Mouse (Mus musculus) c-Kit-negative CD71-positive TER-119-positive erythroid progenitor cells, embryonic 14.5 days (primary cell): ENCODE data around the gene Zdhhc14.
A peak's percentile ranks its signal among the peaks of the same experiment; 100 is the strongest.

ENCODE experiments used
- DNase-seq: peaks from one replicate; pipeline ENCODE4 v3.0.0-alpha.2; 2013; ENCODE audit warnings: low read depth, low spot score

The Zdhhc14 gene

GRCm38 (mm10) chr17:5730538-5730937, 238.2 kb downstream of the Zdhhc14 start:
- DNase-seq = no peak

DNA sequence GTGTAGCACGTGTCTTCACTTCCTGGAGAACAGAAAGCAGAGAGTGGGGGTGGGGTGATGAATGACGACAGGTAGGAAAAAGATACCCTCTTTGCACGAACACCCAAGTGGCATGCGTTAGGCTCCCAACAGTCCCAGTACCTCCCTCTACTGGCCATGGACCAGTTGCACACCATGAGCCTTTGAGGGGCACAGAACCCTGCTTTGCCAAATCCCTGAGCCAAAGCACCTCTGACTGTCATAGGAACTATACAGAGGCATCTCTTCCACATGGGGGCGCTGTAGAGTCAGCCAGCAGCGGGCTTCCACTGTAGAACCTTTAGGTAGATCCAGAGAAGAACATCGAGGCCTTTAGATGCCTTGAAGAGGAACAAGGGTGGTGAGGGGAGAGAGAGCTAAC, 241.0 kb downstream of the Zdhhc14 start:
- DNase-seq = no peak

GRCm38 (mm10) chr17:5741061-5741460, 248.7 kb downstream of the Zdhhc14 start:
- DNase-seq = no peak

- DNase-seq = no peak
Measured at GRCm38 (mm10) chr17:5744016-5744415, 251.7 kb downstream of the Zdhhc14 start.

GRCm38 (mm10) chr17:5746378-5746777, 254.0 kb downstream of the Zdhhc14 start:
- DNase-seq = no peak

GRCm38 (mm10) chr17:5747539-5748500, 255.5 kb downstream of the Zdhhc14 start:
- DNase-seq = no peak

- peak; percentile 30 for DNase-seq
Measured at GRCm38 (mm10) chr17:5748501-5748894, 256.1 kb downstream of the Zdhhc14 start.

- DNase-seq = no peak
Measured at GRCm38 (mm10) chr17:5750278-5750677, 257.9 kb downstream of the Zdhhc14 start.

DNA sequence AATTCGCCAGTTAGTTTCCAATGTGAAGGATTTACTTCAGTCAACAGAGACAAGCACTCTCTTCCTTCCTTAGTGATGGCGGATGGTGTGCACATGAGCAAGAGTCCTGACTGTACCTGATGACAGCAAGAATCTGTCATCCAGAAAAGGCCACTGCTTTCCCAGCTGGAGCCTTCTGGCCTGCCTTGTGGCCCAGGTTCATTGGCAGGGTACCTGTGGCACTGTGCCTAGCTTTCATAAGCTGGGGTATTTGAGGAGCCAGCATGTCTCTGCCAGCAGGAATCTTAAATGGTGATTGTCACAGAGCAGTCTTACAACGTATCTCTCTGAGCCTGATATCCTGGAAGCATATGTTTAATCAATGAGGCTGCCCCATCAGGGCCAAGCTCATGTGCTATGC, 258.7 kb downstream of the Zdhhc14 start:
- no peak for DNase-seq

DNA sequence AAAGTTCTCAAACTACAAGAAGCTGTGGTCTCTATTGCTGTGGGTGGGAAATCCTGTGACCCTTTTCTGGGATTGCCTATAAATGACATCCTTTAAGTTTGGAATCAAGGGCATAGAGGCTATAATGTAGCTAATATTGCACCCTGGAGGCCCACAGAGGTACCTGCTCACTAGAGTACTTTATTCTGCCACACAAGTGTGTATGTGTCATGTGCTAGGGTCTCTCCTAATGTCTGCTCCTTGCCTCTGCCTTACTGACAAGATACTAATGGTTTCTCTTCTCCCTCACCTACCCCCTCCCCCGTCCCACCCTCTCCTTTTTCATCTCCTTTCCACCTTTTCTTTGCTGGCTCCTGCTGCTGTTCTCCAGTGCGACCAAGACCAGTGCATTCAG, 260.0 kb downstream of the Zdhhc14 start:
- no peak for DNase-seq

DNA sequence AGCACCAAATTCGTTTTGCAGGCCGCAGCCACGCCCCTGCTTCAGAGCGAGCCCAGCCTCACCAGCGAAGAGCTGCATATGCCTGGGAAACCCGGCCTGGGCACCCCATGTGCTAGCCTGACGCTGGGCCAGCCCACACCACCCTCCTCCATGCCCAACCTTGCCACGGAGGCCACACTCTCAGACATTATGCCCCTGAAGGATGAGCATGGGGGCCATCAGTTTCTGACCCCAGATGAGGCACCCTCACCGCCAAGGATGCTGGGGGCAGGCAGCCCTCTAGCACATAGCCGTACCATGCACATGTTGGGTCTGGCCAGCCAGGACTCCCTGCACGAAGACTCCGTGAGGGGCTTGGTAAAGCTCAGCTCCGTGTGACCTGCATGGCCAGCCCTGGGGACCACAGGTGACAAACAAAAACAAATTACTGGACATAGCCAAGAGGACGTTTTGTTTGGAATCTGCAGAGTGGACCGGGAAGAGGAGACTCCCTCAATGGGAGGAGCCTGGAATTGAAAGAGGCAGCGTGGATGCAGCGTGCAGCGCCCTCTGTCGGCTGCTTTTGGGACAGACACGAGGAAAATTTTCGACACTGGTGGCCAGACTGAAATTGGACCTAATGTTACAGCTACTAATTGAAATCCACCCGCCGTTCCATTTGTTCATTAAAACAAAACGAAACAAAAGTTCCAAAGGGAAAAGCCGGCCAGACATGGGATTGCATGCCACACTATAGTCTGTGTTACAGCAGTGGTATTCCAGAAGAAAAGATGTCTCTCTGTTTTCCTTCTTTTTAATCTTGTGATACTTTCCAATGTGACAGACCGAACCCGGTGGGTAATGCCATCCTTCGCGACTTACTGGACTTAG, 260.6 kb downstream of the Zdhhc14 start:
- DNase-seq = peak; percentile 26

DNA sequence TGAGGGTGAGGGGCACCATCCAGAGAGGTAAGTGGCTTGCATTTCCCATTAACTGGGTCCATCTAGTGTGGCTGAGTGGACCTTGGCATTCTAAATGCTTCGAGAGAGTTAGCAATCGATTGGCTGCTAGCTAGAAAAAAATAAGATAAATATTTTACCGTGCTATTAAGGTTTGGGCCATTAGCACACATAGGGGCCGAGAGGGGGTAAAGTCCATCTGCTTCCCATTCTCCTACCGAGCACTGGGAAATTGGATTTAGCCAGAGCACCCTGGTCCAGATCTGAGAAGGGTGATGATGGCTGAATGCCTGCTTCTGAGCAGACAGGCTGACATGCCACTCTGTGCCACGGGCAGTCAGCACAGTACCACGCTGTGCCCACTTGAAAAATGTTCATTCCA, 263.1 kb downstream of the Zdhhc14 start:
- DNase-seq = no peak

DNA sequence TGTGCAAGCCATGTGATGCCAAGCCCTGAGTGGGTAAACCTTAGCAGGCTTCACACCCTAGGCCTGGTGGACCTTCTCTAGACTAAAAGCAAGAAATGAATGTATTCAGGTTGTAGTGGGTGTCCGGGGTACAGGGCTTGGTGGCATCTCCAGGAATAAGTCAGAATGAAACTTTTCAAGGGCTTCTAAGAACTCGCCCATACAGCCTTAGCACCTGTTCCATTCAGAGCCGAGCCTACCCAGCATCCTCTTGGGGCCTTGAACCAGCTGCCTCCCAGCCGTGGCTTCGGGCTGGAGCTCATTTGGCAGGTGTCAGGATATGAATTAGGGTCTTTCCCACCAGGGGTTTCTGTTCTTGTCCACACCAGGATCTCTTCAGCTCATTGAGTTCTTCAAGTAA, 263.7 kb downstream of the Zdhhc14 start:
- no peak for DNase-seq

DNA sequence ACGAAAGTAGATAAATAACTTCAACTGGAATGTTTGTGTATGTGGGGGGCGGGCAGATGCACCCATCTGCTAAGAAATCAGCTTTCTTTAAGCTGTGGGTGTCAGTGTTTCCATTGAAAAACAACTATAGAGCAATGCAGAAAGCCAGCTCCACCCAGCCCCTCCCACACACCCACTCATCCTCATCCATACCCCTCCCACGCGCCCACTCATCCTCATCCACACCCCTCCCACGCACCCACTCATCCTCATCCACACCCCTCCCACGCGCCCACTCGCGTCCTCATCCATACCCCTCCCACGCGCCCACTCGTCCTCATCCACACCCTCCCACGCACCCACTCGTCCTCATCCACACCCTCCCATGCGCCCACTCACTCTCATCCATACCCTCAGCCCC, 264.5 kb downstream of the Zdhhc14 start:
- no peak for DNase-seq

GRCm38 (mm10) chr17:5763768-5764167, 271.4 kb downstream of the Zdhhc14 start:
- DNase-seq = no peak

DNA sequence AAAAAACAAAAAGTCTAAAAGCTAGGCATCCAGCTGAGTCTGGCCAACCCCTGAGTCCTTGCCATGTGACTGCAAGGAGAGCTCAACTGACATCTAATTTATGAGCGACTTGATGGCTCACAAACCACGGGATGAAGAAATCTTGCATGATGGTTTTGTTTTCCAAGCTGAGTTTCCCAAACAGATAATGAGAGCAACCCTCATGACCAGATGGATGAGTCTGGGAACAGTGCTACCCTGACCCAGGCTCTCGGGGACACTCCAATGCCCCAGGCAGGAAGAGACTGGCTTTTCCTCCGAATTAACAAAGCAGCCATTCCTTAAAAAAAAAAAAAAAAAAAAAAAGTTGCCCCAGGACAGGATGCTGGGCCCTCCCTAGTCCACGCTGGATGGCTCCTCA, 271.9 kb downstream of the Zdhhc14 start:
- DNase-seq = no peak

GRCm38 (mm10) chr17:5765746-5766145, 273.4 kb downstream of the Zdhhc14 start:
- no peak for DNase-seq

GRCm38 (mm10) chr17:5768164-5768705, 275.9 kb downstream of the Zdhhc14 start:
- DNase-seq = no peak

DNA sequence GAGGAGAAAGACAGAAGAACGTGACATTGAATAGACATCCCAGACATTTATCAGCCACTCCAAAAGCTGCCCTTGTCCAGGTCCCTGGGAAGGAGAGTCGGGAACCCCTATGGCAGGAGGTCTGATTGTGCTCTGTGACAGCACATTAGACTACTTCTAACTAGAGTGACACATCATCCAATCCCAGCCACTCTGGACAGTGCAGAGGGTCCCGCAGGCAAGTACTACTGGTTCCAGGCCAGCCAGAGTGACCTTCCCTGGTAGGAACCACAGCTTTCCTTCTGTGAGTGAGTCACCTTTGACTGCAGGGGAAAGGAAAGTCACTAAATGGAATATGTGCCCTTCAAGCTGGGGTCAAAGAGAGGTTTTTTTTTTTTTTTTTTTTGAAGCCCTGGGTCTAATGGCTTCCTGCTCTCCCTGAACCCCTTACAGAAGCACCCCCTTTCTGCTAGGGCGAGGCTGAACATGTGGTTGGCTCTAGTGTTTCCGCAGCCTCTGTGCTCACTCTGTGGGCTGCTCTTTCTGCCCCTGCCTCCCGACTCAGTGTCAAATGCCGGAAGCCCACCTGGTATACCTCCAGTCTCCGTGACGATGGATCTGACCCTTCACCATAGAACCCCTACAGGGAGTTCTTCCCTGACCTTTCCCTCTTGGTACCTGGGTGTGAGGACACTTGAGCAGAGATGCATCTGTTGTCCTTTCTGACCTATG, 276.6 kb downstream of the Zdhhc14 start:
- no peak for DNase-seq

DNA sequence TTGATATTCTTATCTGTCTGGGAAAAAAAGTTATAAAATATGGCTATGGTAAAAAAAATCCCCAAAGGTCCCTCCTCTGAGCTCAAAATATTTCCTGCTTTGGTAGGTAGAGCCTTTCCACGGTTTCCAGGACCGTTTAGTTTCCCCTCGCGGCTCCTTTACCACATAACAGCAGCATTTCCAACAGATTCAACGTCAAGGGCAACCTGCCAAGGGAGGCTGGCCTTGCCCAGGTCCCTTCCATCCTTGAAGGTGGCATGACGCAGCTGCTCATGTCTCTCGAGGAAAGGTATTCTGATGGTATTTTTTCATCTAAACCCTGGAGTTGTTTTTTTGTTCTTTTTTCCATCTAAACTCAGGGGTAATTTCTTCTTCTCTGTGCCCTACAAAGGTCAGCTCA, 277.4 kb downstream of the Zdhhc14 start:
- no peak for DNase-seq
